Mouse (Mus musculus) adrenal gland, postnatal 4 days (tissue): ENCODE results near the gene Jmjd8. TPM values are rescaled to one million over a fixed set of nuclear protein-coding genes. Genes with fewer than 3 reads are reported as not detected.
"Not testable (repeated sequence)": the region's sequence is repeated elsewhere in the genome, so short reads cannot be mapped to it uniquely, and the experiment has no call there.

Experiments used
- DNase-seq, 2 experiments: peaks; one replicate each; pipeline ENCODE4 v3.0.0; 2021 to 2022; ENCODE audit warnings: low spot score in 2 of 2, mixed read lengths in 2 of 2
- total RNA-seq, 2 experiments: library from RNA; stranded (reverse); gene quantifications; 2 replicates each; pipeline ENCODE4 v1.2.3; 2021

Gene Jmjd8
- total RNA-seq, 2 experiments from 2014 or later, result 72.9 to 81.8 TPM

- peak; percentile 77 to 83 for DNase-seq
These were observed 32.4 kb downstream of the Jmjd8 start, which contains the start of gene Wdr90 for GRCm38 (mm10) chr17:25860832-25861703. Gene Wdr90 (minus strand): TSS chr17:25861501.

GRCm38 (mm10) chr17:25861704-25862612, 33.3 kb downstream of the Jmjd8 start:
- no peak for DNase-seq

- DNase-seq, result no peak
These were observed 35.0 kb downstream of the Jmjd8 start for GRCm38 (mm10) chr17:25863681-25864080.

GRCm38 (mm10) chr17:25864311-25864710, 35.6 kb downstream of the Jmjd8 start:
- no peak for DNase-seq

GRCm38 (mm10) chr17:25865288-25865687, 36.6 kb downstream of the Jmjd8 start:
- DNase-seq, result no peak

GRCm38 (mm10) chr17:25866172-25866571, 37.5 kb downstream of the Jmjd8 start:
- no peak for DNase-seq

GRCm38 (mm10) chr17:25867509-25867835, 38.8 kb downstream of the Jmjd8 start:
- no peak for DNase-seq

- peak; percentile 42 to 65 for DNase-seq
These were observed 39.4 kb downstream of the Jmjd8 start for GRCm38 (mm10) chr17:25867836-25868600.

- peak; percentile 54 to 75 for DNase-seq
These were observed 40.0 kb downstream of the Jmjd8 start, which contains the start of gene Mcrip2 for GRCm38 (mm10) chr17:25868601-25869191. Gene Mcrip2 (minus strand): TSS chr17:25868764.

GRCm38 (mm10) chr17:25869498-25869897, 40.8 kb downstream of the Jmjd8 start:
- DNase-seq, result no peak

GRCm38 (mm10) chr17:25869954-25870353, 41.3 kb downstream of the Jmjd8 start:
- DNase-seq, result no peak

GRCm38 (mm10) chr17:25871566-25871965, 42.9 kb downstream of the Jmjd8 start:
- not testable (repeated sequence) for DNase-seq

- DNase-seq, result no peak
These were observed 44.0 kb downstream of the Jmjd8 start for GRCm38 (mm10) chr17:25872676-25873075.

- DNase-seq, result no peak
These were observed 44.9 kb downstream of the Jmjd8 start for GRCm38 (mm10) chr17:25873405-25874147.

GRCm38 (mm10) chr17:25874148-25874720, 45.6 kb downstream of the Jmjd8 start:
- no peak for DNase-seq

GRCm38 (mm10) chr17:25874721-25875170, 46.1 kb downstream of the Jmjd8 start, which contains the start of gene Mettl26:
Gene Mettl26 (plus strand): TSS chr17:25875074.
- DNase-seq, result peak; percentile 70 to 84

GRCm38 (mm10) chr17:25875171-25876136, 46.8 kb downstream of the Jmjd8 start:
- DNase-seq, result peak; percentile 75 to 85

GRCm38 (mm10) chr17:25876347-25876915, 47.8 kb downstream of the Jmjd8 start:
- DNase-seq, result no peak
